Mouse (Mus musculus): ENCODE measurements at regions not wholly inside any gene's neighbourhood (a gene's known extent, or its start where the extent isn't known, plus 50 kb on each side); places are given as distances from the start of the nearest gene placed in this dataset.
"Not testable (repeated sequence)": the region's sequence is repeated elsewhere in the genome, so short reads cannot be mapped to it uniquely, and the experiment has no call there.

GRCm38 (mm10) chr12:44674541-44674940, 345.9 kb downstream of the Nrcam start:
- not testable (repeated sequence) for DNase-seq

- peak; percentile 3 for DNase-seq
These were observed 346.3 kb downstream of the Nrcam start for GRCm38 (mm10) chr12:44675003-44675402.
